Mouse (Mus musculus) midbrain, embryonic 14.5 days (tissue): ENCODE results near the gene Bicd2. TPM values are rescaled to one million over a fixed set of nuclear protein-coding genes. Genes with fewer than 3 reads are reported as not detected.
"Not testable (repeated sequence)": the region's sequence is repeated elsewhere in the genome, so short reads cannot be mapped to it uniquely, and the experiment has no call there.

Source experiments
- ATAC-seq: fragments of 200-750 bp; cut with Nextera tagmentation; 2 replicates; pipeline ENCODE4 v1.8.0; 2017; ENCODE audit warnings: moderate number of reproducible peaks, moderate library complexity; ENCODE audit not compliant: low FRiP score, low TSS enrichment
- DNase-seq: peaks from one replicate; pipeline ENCODE4 v3.0.0-alpha.2; 2015
- H3K27ac ChIP-seq: fragments of 300-500 bp; sonication (generic); replicated peaks from 2 replicates; pipeline ENCODE4 v1.5.1; 2014; ENCODE audit warnings: mild to moderate bottlenecking, low read depth, low read length, moderate library complexity
- H3K27me3 ChIP-seq: fragments of 300-500 bp; sonication (generic); 2 replicates; pipeline ENCODE4 v1.6.1; 2014; ENCODE audit warnings: low read length, control low read depth, mixed read lengths; ENCODE audit not compliant: control insufficient read depth, insufficient read depth
- H3K36me3 ChIP-seq: fragments of 300-500 bp; sonication (generic); 2 replicates; pipeline ENCODE4 v1.6.1; 2014; ENCODE audit warnings: low read length, control low read depth; ENCODE audit not compliant: control insufficient read depth, insufficient read depth
- H3K4me1 ChIP-seq: fragments of 300-500 bp; sonication (generic); 2 replicates; pipeline ENCODE4 v1.6.1; 2014; ENCODE audit warnings: mild to moderate bottlenecking, antibody characterized with exemption, low read length, control low read depth; ENCODE audit not compliant: control insufficient read depth, insufficient read depth
- H3K4me2 ChIP-seq: fragments of 300-500 bp; sonication (generic); 2 replicates; pipeline ENCODE4 v1.6.1; 2014; ENCODE audit warnings: mild to moderate bottlenecking, low read length, moderate library complexity
- H3K4me3 ChIP-seq: fragments of 300-500 bp; sonication (generic); replicated peaks from 2 replicates; pipeline ENCODE4 v1.5.1; 2014; ENCODE audit warnings: low read depth, low read length
- H3K9ac ChIP-seq: fragments of 300-500 bp; sonication (generic); replicated peaks from 2 replicates; pipeline ENCODE4 v1.6.1; 2014; ENCODE audit warnings: mild to moderate bottlenecking, low read length, moderate library complexity
- H3K9me3 ChIP-seq: fragments of 300-500 bp; sonication (generic); 2 replicates; pipeline ENCODE4 v1.6.1; 2016; ENCODE audit warnings: low read length, control low read depth, mixed read lengths; ENCODE audit not compliant: control insufficient read depth
- WGBS: fragments of 180-500 bp; shearing (Covaris S2); extraction: QIAGEN DNeasy Blood & Tissue Kit; methylation state at CpG from one replicate; pipeline ENCODE4 v1.1.7; 2014; 5-methylcytosine and 5-hydroxymethylcytosine counted together
- polyA plus RNA-seq: library from polyadenylated mRNA; unstranded; fragments of >200 nt; fragmentation: Nextera tagmentation; extraction: Ambion mirVana; gene quantifications from 2 replicates; pipeline ENCODE4 v1.2.1, GENCODE M21; 2014

Bicd2 gene
- polyA plus RNA-seq, 1 experiment from 2014 or later = 30.1 TPM

GRCm38 (mm10) chr13:49362364-49362763 lies 21.0 kb downstream of the Bicd2 start:
- H3K9me3 ChIP-seq = no peaks in the 10 kb centered on the region
- H3K27me3 ChIP-seq = no peaks in the 10 kb centered on the region
- H3K27ac ChIP-seq = no peak overlapping the region
- DNase-seq (no peak), ATAC-seq (no peak)
- no peak overlapping the region for H3K4me3 ChIP-seq
- H3K4me1 ChIP-seq = peaks cover 19% of the 10 kb centered on the region
- H3K36me3 ChIP-seq = no peaks in the 10 kb centered on the region
- no peak overlapping the region for H3K9ac ChIP-seq
- no peak overlapping the region for H3K4me2 ChIP-seq
- WGBS = 59% methylated on average over 7 of the region's 7 CpGs

DNA sequence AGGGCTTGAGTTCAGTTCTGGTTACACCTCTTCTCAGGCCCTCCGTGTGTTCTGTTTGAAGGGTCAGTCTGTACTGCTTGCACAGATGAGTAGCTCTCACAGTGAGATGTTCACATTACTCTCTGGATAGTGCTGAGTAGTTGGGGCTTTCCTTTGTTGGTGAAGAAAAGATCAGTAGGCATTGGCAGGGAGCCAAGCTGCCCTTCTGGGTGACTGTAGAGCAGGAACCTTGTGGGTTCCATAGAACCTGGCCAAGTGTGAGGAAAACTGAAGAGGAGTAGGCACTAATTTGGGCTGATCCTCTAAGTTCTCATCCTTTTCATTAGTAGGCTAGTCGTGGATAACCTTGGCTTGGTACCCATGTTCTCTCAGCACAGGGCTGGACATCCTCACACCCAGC lies 21.4 kb downstream of the Bicd2 start:
- Histone ChIP-seq H3K36me3 (no peaks in the 10 kb centered on the region), H3K27me3 (no peaks in the 10 kb centered on the region), H3K4me1 (peaks cover 19% of the 10 kb centered on the region), H3K4me2 (no peak overlapping the region), H3K4me3 (no peak overlapping the region), H3K9ac (no peak overlapping the region), H3K27ac (no peak overlapping the region), H3K9me3 (no peaks in the 10 kb centered on the region)
- WGBS = 81% methylated on average over 2 of the region's 2 CpGs
- ATAC-seq (no peak), DNase-seq (no peak)

GRCm38 (mm10) chr13:49364716-49365115 lies 23.3 kb downstream of the Bicd2 start:
- WGBS = 95% methylated on average over 2 of the region's 2 CpGs
- Histone ChIP-seq H3K9ac (no peak overlapping the region), H3K36me3 (peaks cover 8% of the 10 kb centered on the region), H3K27ac (no peak overlapping the region), H3K4me2 (no peak overlapping the region), H3K4me1 (peaks cover 19% of the 10 kb centered on the region), H3K27me3 (no peaks in the 10 kb centered on the region), H3K9me3 (no peaks in the 10 kb centered on the region), H3K4me3 (no peak overlapping the region)
- ATAC-seq = no peak
- DNase-seq = no peak

DNA sequence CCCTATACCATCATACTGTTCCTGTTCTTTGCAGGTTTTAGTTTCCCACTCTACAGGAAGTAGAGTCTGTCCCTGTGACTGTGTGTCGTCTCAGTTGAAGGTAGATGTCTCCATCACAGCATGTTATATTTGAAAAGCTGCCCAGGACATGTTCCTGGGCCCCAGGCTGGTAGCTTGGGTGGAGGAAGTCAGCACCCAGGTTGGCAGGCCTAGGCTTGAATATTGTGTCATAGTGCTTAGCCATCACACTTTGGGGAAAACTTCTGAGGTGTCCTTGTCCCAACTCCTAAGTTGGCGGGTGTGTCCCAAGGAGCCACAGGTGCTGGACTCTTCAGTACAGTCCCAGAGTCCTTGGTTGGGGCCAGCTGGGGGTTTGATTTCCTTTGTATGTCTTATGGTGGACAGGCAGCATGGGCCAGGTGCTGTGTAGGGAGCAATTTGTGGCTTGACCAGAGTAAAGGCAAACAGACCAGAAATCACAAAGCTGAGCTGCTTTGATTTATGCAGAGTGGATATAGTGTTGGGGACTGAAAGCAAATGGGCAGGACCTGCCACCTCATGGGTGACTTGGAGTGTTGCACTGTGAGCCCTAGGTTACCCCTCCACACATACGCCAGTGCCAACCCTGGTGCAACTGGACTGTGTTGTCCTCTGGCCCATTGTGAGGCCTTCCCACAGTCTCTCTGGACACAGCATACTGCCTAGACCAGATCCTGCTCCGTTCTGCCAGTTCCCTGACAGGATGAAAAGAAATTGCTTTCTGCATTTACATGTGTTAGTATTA lies 26.5 kb downstream of the Bicd2 start:
- Histone ChIP-seq H3K36me3 (peaks cover 30% of the 10 kb centered on the region), H3K4me1 (peaks cover 12% of the 10 kb centered on the region), H3K9me3 (no peaks in the 10 kb centered on the region), H3K27ac (no peak overlapping the region), H3K27me3 (no peaks in the 10 kb centered on the region), H3K4me3 (no peak overlapping the region), H3K4me2 (no peak overlapping the region), H3K9ac (no peak overlapping the region)
- WGBS = 85% methylated on average over 4 of the region's 4 CpGs
- ATAC-seq (no peak), DNase-seq (no peak)

- Histone ChIP-seq H3K9ac (no peak overlapping the region), H3K9me3 (no peaks in the 10 kb centered on the region), H3K4me2 (no peak overlapping the region), H3K27me3 (no peaks in the 10 kb centered on the region), H3K4me3 (no peak overlapping the region), H3K27ac (no peak overlapping the region), H3K36me3 (peaks cover 30% of the 10 kb centered on the region), H3K4me1 (0 out of 2 replicates have a peak, but pooled peaks cover 9% of the 10 kb centered on the region)
- ATAC-seq (no peak), DNase-seq (no peak)
- 95% methylated on average over 10 of the region's 10 CpGs for WGBS
Measured at GRCm38 (mm10) chr13:49369404-49369803, 28.0 kb downstream of the Bicd2 start.

GRCm38 (mm10) chr13:49370216-49370615 lies 28.8 kb downstream of the Bicd2 start:
- not testable (repeated sequence) for H3K27me3 ChIP-seq, H3K4me3 ChIP-seq, H3K4me2 ChIP-seq, H3K9me3 ChIP-seq, ATAC-seq, H3K4me1 ChIP-seq, H3K27ac ChIP-seq, DNase-seq, H3K9ac ChIP-seq
- WGBS = 89% methylated on average over 6 of the region's 6 CpGs
- peaks cover 36% of the 10 kb centered on the region for H3K36me3 ChIP-seq

- not testable (repeated sequence) for DNase-seq, H3K27me3 ChIP-seq, ATAC-seq, H3K4me1 ChIP-seq, H3K27ac ChIP-seq, H3K9ac ChIP-seq, H3K4me3 ChIP-seq, H3K9me3 ChIP-seq, H3K4me2 ChIP-seq
- WGBS = 97% methylated on average over 5 of the region's 5 CpGs
- H3K36me3 ChIP-seq = peaks cover 43% of the 10 kb centered on the region
Measured at GRCm38 (mm10) chr13:49370916-49371315, 29.5 kb downstream of the Bicd2 start.

- Histone ChIP-seq H3K4me1 (0 out of 2 replicates have a peak, but pooled peaks cover 8% of the 10 kb centered on the region), H3K4me2 (no peak overlapping the region), H3K9ac (no peak overlapping the region), H3K27ac (no peak overlapping the region), H3K9me3 (no peaks in the 10 kb centered on the region), H3K27me3 (no peaks in the 10 kb centered on the region), H3K4me3 (no peak overlapping the region), H3K36me3 (peaks cover 48% of the 10 kb centered on the region)
- 75% methylated on average over 3 of the region's 3 CpGs for WGBS
- DNase-seq (peak; percentile 14), ATAC-seq (no peak)
Measured at GRCm38 (mm10) chr13:49371428-49371899, 30.1 kb downstream of the Bicd2 start.
